Mouse (Mus musculus): ENCODE results near the gene Ang2.
"Not testable (repeated sequence)": the region's sequence is repeated elsewhere in the genome, so short reads cannot be mapped to it uniquely, and the experiment has no call there.

Ang2 gene

GRCm38 (mm10) chr14:51199098-51200023, at the start of gene Ang2:
TSS of gene Ang2 (minus strand) at chr14:51199148.
- DNase-seq (ENCODE audit: low spot score): no peak

GRCm38 (mm10) chr14:51247736-51248135, 48.8 kb upstream of the Ang2 start:
- no peak for DNase-seq (ENCODE audit: low spot score)

- no peak for DNase-seq (ENCODE audit: low spot score)
These were observed 42.0 kb upstream of the Ang2 start for GRCm38 (mm10) chr14:51240899-51241298.

- not testable (repeated sequence) for DNase-seq (ENCODE audit: low spot score)
These were observed 38.5 kb upstream of the Ang2 start for GRCm38 (mm10) chr14:51237488-51237887.

GRCm38 (mm10) chr14:51229657-51230056, 30.7 kb upstream of the Ang2 start:
- DNase-seq (ENCODE audit: low spot score): not testable (repeated sequence)

GRCm38 (mm10) chr14:51220075-51220474, 21.1 kb upstream of the Ang2 start:
- DNase-seq (ENCODE audit: low spot score): not testable (repeated sequence)

GRCm38 (mm10) chr14:51203115-51203514, 4.2 kb upstream of the Ang2 start, which contains the start of gene Ear14:
TSS of gene Ear14 (plus strand) at chr14:51203391.
- DNase-seq (ENCODE audit: low spot score): no peak

- no peak for DNase-seq (ENCODE audit: low spot score)
These were observed 1.5 kb upstream of the Ang2 start for GRCm38 (mm10) chr14:51200466-51200865.

GRCm38 (mm10) chr14:51200054-51200453, 1.1 kb upstream of the Ang2 start:
- no peak for DNase-seq (ENCODE audit: low spot score)

GRCm38 (mm10) chr14:51195681-51196080, 3.3 kb downstream of the Ang2 start:
- DNase-seq (ENCODE audit: low spot score): no peak

GRCm38 (mm10) chr14:51181051-51181450, 17.9 kb downstream of the Ang2 start:
- not testable (repeated sequence) for DNase-seq (ENCODE audit: low spot score)

- DNase-seq (ENCODE audit: low spot score): no peak
These were observed 25.1 kb downstream of the Ang2 start for GRCm38 (mm10) chr14:51173843-51174242.

- not testable (repeated sequence) for DNase-seq (ENCODE audit: low spot score)
These were observed 26.0 kb downstream of the Ang2 start for GRCm38 (mm10) chr14:51172947-51173346.

- not testable (repeated sequence) for DNase-seq (ENCODE audit: low spot score)
These were observed 26.7 kb downstream of the Ang2 start for GRCm38 (mm10) chr14:51172095-51172865.

- no peak for DNase-seq (ENCODE audit: low spot score)
These were observed 32.9 kb downstream of the Ang2 start for GRCm38 (mm10) chr14:51166068-51166467.

- no peak for DNase-seq (ENCODE audit: low spot score)
These were observed 33.5 kb downstream of the Ang2 start for GRCm38 (mm10) chr14:51165435-51165834.

GRCm38 (mm10) chr14:51163323-51163722, 35.6 kb downstream of the Ang2 start:
- not testable (repeated sequence) for DNase-seq (ENCODE audit: low spot score)

GRCm38 (mm10) chr14:51161976-51162375, 37.0 kb downstream of the Ang2 start, which contains the start of gene Rnase2b:
TSS of gene Rnase2b (plus strand) at chr14:51162260.
- not testable (repeated sequence) for DNase-seq (ENCODE audit: low spot score)

- no peak for DNase-seq (ENCODE audit: low spot score)
These were observed 41.9 kb downstream of the Ang2 start for GRCm38 (mm10) chr14:51157072-51157471.

- DNase-seq (ENCODE audit: low spot score): no peak
These were observed 42.2 kb downstream of the Ang2 start for GRCm38 (mm10) chr14:51156736-51157068.

- DNase-seq (ENCODE audit: low spot score): no peak
These were observed 42.8 kb downstream of the Ang2 start for GRCm38 (mm10) chr14:51156056-51156735.

- DNase-seq (ENCODE audit: low spot score): no peak
These were observed 46.6 kb downstream of the Ang2 start for GRCm38 (mm10) chr14:51152249-51152870.
